Mouse (Mus musculus) bone marrow, adult 2 months (tissue): ENCODE results near the gene Ebi3.

Experiments used
- CTCF ChIP-seq: fragments of 200-500 bp; IDR thresholded peaks from 2 replicates; pipeline ENCODE4 v1.5.1; 2011; ENCODE audit warnings: low read length, control low read depth; ENCODE audit not compliant: control insufficient read depth, insufficient read depth
- POLR2A ChIP-seq: fragments of 200-500 bp; IDR thresholded peaks from 2 replicates; pipeline ENCODE4 v1.6.1; 2011; ENCODE audit warnings: low read depth, mild to moderate bottlenecking, control low read depth, low read length, borderline replicate concordance; ENCODE audit not compliant: control insufficient read depth

- TF ChIP-seq CTCF (no peak), POLR2A (no peak)
Measured at GRCm38 (mm10) chr17:55960791-55961190, 8.4 kb downstream of the Ebi3 start.
